Mouse (Mus musculus): ENCODE measurements around the gene Dgkd.
A peak's percentile ranks its signal among the peaks of the same experiment; 100 is the strongest.

Dgkd gene

DNA sequence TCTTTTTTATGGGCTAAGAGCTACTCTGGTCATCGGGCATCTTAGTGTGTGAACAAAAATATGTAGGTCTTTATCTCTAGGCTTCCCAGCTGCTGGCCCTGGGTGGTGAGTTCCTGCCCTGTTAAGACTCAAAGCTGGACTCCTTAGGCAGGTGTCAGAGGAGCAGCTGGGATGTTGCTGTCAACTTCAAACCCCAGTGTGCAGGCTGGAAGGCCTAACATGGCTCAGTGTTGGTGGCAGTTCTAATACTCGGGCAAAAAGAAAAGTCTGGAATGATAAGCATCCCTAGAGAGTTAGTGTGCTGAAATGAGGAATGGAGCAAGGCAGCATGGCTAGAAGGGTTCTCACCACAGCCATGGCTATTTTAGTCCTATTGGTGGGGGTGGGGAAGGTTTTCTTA is 27.8 kb downstream of the Dgkd start:
- DNase-seq (ENCODE audit: low read depth, low spot score) = no peak

DNA sequence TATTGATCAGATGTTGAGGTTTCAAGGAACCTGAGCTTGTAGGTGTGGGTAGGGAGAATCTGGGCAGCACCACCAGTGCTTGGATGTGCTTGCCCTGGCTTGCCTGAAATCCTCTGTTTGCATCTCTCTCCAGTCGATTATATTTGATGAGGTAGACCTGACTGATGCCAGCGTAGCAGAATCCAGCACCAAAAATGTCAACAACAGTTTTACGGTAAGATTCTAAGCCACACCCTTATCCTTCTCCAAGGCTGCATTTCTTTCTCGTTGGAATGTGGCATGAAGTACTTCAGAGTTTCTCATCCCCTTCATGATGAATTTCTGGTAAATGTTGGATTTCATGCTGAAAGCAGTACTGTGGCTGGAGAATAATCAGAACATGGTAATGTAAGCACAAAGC is 28.6 kb downstream of the Dgkd start:
- no peak for DNase-seq (ENCODE audit: low read depth, low spot score)

DNA sequence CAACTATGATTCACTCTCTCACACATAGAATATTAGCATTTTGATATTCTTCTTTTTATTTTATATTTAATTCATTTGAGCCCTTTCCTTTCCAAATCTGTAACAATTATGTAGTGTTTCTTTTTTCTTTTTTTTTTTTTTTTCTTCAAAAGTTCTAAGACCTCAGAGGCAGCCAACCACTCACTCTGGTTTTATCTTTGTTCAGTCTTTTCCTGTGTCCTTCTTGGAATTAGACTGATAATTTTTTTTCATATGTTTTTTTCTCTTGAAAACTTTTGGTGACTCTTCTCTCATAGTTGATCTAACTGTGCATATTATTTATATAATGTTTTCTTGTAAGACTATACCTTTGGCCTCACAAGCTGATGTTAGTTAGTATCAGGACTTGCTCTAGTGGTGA is 29.5 kb downstream of the Dgkd start:
- DNase-seq (ENCODE audit: low read depth, low spot score) = no peak

DNA sequence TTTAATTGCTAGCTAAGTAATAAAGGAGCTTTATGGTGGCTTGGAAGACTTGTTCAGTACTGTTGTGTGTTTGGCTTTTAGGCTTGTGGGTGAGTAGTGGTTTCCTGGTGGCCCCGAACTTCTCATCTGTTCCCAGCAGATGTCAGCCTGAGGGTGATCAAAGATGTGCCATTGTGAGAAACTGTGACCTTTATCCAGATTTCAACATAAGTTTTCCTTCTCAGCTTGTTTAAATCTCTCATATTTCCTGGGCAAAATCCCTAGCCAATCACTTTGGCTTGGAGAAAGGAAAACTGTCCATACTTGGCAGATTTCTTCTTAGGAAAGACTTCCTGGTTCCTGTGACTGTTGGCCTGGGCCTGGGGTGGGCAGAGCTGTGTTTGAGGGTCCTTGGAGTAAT is 37.9 kb downstream of the Dgkd start:
- DNase-seq (ENCODE audit: low read depth, low spot score) = peak; percentile 32

- no peak for DNase-seq (ENCODE audit: low read depth, low spot score)
These were observed 38.5 kb downstream of the Dgkd start for GRCm38 (mm10) chr1:87891634-87892033.

DNA sequence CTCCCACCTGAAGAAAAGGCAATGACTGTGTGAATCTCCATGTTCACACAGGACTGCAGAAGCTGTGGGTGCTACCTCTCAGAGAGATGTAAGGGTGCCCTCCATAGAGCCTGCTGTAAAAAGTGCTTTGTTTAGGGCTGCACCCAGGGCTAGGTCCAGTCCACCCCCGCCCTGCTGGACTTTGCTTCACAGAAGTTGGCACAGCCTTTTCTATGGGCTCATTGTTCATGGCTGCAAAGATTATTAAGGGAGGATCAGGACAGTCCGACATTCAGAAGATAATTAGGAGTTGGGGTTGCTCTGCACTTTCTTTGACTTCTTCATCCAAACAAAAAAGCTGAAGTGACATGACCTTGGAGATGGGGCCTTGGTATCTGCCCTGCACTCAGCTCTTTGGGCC is 39.4 kb downstream of the Dgkd start:
- no peak for DNase-seq (ENCODE audit: low read depth, low spot score)

DNA sequence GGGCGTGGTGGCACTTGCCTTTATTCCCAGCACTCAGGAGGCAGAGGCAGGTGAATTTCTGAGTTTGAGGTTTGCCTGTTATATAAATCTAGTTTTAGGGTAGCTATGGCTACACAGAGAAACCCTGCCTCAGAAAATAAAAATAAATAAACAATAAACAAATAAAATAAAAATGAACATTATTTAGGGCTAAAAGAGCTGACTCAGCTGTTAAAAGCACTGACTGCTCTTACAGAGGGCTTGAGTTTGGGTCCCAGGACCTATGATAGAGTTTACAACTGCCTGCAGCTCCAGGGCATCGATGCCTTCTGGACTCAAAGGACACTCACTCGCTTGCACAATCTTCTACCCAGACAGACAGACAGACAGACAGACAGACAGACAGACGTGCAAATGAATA is 40.3 kb downstream of the Dgkd start:
- DNase-seq (ENCODE audit: low read depth, low spot score) = no peak

GRCm38 (mm10) chr1:87896921-87897320 is 43.8 kb downstream of the Dgkd start:
- no peak for DNase-seq (ENCODE audit: low read depth, low spot score)

- peak; percentile 65 for DNase-seq (ENCODE audit: low read depth, low spot score)
These were observed 46.6 kb downstream of the Dgkd start for GRCm38 (mm10) chr1:87899701-87900100.

GRCm38 (mm10) chr1:87900979-87901378 is 47.9 kb downstream of the Dgkd start:
- DNase-seq (ENCODE audit: low read depth, low spot score) = peak; percentile 30

DNA sequence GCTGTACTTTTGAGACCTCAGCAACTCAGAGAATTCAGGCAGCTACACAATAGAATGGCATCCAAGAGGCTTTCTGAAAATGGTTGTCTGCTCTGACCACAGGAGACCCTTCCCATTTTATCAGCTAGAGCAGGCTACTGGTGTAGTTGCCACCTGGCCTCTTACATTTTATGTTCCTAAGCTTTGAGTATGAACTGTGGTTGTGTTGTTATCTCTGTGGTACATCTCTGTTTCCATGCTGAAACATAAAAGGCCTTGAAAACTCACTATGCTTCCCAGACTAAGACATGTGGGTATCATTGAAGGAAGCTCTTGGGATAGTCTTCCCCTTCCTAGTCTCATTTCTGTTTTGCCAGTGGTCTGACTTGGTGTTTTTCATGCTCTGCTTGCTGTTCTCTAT is 49.1 kb downstream of the Dgkd start:
- DNase-seq (ENCODE audit: low read depth, low spot score) = peak; percentile 14

DNA sequence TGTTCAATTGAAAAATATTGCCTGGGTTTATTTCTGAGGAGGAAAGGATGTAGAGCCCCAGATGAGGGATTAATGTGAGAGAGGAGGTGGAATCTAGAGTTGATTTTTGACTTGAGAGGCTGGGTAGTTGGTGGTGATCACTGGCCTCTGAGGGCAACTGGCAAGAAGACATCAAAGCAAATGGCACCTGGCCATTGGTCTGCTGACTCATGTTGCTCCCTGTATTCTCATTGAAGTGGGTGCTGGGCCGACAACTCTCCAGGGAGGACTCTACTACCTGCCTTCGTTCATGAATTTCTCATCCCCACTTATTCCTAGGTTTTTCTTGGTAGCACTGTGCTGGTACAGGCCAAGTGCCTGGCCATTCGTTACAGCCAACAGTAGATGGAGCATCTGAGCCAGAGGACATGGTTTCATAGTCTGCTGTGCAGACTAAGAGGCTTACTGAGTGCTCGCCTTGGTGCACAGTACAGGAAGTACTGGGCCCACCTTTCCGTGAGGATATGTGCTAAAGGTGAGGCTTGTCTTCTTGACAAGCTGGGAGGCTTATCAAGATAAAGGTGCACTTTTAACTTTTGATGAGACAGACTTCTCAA is 53.4 kb downstream of the Dgkd start:
- peak; percentile 56 for DNase-seq (ENCODE audit: low read depth, low spot score)

DNA sequence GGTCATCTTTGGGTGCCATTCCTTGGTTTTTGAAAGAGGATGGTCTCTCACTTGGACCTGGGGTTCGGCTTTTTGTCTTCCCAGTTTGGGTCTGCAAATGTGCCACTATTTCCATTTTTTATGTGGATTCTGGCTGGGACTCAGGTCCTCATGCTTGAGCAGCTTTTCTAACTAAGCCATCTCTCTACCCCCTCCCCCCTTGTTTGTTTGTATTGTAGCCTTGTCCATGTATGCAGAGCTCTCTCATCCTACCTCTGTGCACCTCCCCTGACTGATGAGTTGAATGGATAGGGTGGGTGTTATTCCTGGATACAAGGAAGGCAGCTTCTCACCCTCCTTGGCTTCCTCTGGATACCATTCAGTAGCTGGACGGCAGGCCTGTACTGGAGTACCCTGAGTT is 54.9 kb downstream of the Dgkd start:
- no peak for DNase-seq (ENCODE audit: low read depth, low spot score)

GRCm38 (mm10) chr1:87908736-87909135 is 55.6 kb downstream of the Dgkd start:
- no peak for DNase-seq (ENCODE audit: low read depth, low spot score)

- DNase-seq (ENCODE audit: low read depth, low spot score) = no peak
These were observed 56.5 kb downstream of the Dgkd start for GRCm38 (mm10) chr1:87909565-87909964.

- no peak for DNase-seq (ENCODE audit: low read depth, low spot score)
These were observed 57.3 kb downstream of the Dgkd start for GRCm38 (mm10) chr1:87910428-87910827.

GRCm38 (mm10) chr1:87913356-87913755 is 60.3 kb downstream of the Dgkd start:
- DNase-seq (ENCODE audit: low read depth, low spot score) = no peak

- DNase-seq (ENCODE audit: low read depth, low spot score) = no peak
These were observed 64.3 kb downstream of the Dgkd start for GRCm38 (mm10) chr1:87917361-87917760.

DNA sequence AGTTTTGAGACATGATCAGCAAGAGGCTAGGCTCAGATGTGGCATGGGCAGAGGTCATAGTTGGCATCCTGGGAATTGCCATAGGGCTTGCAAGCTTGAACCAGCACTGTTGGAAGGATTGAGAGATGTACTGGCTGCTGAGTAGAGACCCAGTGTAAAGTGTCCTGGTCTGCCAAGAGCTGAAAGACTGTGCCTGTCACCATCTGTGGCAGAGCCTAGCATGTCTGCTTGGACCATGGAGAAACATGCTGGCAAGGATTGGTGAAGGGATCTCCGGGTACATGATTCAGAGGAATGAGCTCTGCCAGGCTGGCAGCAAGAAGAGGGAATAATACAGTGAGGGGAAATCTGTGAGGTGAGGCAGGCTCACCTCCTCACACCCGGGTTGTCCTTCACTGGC is 65.0 kb downstream of the Dgkd start:
- no peak for DNase-seq (ENCODE audit: low read depth, low spot score)

GRCm38 (mm10) chr1:87920056-87920614 is 67.0 kb downstream of the Dgkd start:
- DNase-seq (ENCODE audit: low read depth, low spot score) = no peak

DNA sequence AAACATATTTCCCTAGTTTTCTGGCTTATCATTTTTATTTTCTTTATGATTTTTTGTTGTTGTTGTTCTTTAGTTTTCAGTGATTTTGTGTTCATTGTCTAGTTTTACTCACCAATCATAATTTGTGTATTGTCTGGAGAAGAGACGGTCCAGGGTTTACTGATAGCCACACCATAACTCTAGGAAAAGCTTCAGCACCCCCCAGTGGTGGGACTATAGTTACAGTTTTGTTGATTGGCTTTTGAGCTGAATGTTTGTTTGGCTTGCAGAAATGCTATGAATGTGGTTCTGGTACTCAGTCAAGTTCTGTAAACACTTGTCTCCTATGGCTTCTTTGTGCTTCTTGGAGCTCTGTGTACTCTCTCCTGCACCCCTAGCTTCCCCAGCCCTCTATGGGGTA is 69.6 kb downstream of the Dgkd start:
- DNase-seq (ENCODE audit: low read depth, low spot score) = no peak

- DNase-seq (ENCODE audit: low read depth, low spot score) = no peak
These were observed 71.8 kb downstream of the Dgkd start for GRCm38 (mm10) chr1:87924888-87925287.

- no peak for DNase-seq (ENCODE audit: low read depth, low spot score)
These were observed 76.6 kb downstream of the Dgkd start for GRCm38 (mm10) chr1:87929730-87930129.

GRCm38 (mm10) chr1:87933051-87933450 is 80.0 kb downstream of the Dgkd start:
- DNase-seq (ENCODE audit: low read depth, low spot score) = no peak
